Mouse (Mus musculus) layer of hippocampus, adult 18-20 months (tissue): ENCODE measurements at regions not wholly inside any gene's neighbourhood (a gene's known extent, or its start where the extent isn't known, plus 50 kb on each side); places are given as distances from the start of the nearest gene placed in this dataset.

ENCODE experiments used
- DNase-seq, 2 experiments: peaks; one replicate each; pipeline ENCODE4 v3.0.0; 2022; ENCODE audit warnings: low spot score in 2 of 2

DNA sequence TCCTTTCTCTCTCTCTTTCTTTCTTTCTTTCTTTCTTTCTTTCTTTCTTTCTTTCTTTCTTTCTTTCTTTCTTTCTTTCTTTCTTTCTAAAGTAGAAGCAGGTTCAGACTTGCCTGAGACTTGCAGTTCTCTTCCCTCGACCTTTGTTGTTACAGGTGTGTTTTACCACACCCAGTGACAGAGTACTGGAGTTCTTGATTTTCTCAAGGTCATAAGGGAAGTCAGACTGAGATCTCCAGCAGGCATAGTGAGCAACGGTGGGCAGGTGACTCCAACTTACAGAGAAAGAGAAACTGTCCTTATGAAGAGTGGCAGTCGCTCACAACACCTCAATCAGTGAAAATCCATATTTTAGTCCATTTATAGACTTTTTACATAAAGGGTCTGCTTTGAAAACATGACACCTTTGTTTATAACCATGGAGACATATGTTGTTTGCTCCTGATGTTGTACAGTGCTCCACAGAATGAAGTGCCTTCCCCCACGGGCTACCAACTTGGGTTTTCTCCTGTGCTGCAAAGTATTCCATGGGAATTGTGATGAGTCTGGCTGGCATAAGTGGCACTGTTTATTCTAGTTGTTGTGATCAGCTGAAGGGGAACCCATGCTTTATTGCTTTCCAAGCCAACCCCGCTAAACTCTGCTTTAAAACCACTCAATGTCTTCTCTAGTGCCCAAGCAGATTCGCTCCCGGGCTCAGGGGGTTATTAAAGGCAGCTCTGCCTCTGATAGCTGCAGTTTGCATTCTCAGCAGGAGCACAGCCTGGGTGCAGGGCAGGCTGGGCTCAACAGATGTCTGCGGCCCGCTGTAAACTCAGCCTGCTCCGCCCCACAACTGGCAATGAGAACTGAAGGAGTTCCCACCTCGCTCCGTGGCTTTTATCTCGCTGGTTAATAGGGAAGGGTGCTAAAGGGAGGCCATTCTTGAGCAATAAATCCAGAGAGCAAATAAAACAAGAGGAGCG lies 132.6 kb upstream of the Jade1 start:
- no peak for DNase-seq

GRCm38 (mm10) chr3:41413771-41414170 lies 141.8 kb upstream of the Jade1 start:
- no peak for DNase-seq

DNA sequence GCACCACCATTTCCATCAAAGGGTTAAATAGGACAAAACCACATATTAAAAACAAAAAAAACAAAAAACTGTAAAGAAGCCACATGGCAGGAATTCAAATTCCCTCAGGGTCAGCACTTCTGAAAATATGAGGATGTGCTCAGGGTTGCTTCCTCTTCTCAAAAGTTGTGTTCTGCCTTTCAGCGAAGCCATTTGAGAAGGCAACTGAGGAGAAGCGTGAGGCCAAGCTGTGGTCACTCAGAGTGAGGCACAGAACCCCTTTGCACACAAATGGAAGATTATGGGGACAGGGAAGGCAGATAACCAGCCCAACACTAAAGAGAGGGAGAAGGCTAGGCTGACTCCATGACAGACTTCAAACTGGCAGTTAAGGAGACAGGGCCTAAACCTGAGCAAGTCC lies 142.8 kb upstream of the Jade1 start:
- no peak for DNase-seq

DNA sequence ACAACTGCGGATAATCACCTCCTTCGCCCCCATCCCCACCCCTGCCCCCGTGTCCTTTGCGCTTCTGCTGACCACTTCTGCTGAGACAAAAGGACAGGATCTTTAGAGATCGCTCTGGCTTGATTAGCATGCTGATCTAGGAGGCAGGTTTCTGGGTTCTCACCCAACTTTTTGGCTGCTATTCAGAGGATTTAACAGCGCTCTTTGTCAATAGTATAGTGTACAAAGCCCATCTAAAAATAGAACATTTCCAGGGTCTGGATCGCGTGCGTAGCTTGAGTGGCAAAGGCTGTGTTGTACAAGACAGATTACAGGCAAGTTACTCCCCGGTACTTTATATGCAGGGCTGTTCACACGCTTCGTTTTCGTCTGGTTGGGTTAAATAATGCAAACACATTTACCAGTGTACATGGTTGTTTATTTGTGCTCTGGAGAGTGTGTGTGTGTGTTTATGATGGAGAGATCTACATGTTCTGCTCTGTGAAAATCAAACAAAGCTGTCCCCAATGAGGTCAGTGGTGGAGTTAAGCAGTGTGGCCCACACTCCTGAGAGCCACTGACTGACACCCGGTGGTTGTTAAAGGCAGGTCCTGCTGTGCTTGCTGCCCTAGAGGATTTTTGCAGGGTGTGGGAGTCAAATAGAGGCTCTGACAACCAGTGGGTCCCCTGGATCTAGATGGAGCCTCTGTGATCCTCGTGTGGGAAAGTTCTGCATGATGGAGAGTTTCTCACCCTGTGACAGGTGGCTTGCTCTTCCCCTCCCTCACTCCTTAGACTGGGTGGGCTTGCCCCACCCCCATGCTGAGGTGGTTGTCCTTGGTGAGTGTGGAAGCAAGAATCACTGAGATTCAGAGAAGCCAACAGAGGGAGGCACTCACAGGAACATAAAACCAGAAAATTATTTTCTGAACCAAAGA lies 146.5 kb upstream of the Jade1 start:
- DNase-seq = peak in 1 of 2 experiments; percentile 7

GRCm38 (mm10) chr3:41408423-41408820 lies 147.1 kb upstream of the Jade1 start:
- DNase-seq = peak; percentile 13 to 49

GRCm38 (mm10) chr3:41407988-41408387 lies 147.5 kb upstream of the Jade1 start:
- DNase-seq = no peak

DNA sequence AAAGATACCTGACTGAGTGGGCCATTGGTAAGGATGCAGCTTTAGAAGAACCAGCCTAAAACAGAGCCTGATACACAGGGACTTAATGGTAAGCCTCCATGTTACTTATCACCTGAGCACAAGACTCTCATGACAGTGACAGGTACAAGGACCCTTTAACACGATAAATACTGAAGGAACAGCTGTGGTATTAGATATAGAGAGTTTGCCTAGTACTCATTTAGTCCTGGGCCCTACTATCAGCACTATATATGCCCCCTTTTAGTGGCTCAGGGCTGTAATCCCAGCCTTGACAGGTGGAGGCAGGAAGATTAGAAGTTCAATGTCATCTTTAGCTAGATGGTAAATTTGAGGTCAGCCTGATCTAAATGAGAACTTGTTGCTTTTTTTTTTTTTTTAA lies 148.0 kb upstream of the Jade1 start:
- DNase-seq = no peak

DNA sequence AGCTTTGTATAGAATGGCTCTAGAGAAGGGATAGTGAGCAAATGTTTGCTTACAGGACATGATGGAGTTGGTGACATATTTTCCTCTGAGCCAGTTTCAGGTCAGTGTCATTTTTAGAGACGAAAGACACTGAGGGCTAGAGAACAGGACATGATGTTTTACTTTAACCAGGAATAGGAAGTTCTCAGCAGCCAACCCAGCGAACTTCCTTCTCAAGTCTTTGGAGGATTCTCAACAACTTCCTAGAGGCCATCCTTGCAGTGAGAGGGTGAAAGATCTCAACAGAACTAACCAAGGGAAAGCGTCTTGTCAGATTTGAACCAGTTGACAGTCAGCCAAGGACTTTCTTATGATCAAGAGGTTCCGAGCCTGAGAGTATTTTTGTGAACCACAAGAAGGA lies 153.7 kb upstream of the Jade1 start:
- DNase-seq = no peak

DNA sequence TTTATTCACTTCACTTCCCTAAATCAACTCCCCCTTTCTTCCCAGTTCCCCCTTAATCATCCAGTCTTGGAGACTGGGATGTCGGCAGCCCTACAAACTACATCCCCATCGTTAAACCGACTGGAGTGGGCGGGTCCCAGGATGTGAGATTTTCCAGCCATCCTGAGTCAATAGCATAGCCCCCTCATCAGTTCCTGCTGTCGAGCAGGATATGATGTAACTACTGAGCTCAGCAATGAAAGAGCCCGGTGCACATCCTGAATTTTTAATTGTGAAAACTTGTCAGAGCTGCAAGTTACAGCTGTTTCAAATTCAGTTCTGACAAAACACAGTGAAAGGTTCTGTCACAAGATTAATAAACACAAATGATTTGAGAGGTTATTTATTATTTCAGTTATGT lies 165.7 kb upstream of the Jade1 start:
- no peak for DNase-seq

DNA sequence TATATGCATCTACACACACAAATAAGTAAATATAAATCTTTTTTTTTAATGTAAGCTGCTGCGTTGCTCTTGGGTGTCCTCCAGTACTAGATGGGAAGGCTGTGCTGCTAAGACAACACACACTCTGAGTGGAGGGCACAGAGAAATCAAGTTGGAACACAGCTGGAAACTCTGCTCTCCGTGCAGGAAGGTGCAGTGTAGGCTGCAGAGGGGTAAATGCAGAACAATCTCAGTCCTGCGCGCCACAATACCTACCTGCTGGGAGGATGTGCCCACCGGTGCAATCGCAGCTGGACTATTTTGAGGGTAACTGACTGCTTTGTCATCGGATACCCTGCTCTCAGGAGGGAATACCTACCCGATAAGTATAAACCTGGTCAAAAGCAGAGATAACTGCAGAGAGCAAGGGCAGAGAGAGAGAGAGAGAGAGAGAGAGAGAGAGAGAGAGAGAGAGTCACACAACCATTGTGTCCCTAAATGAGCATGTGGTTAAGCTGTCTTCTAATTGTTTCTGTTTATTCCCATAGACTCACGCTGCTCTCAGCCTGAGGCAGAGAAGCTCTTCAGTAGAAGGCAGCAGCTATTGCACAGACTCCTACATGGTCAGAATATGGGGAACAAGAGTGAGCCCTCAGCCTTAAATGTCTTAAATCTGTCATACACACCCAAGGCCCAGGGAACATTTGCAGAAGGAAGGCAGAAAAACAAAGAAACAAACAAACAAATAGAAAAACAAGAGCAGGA lies 167.9 kb upstream of the Jade1 start:
- no peak for DNase-seq

- no peak for DNase-seq
These were observed 169.2 kb upstream of the Jade1 start for GRCm38 (mm10) chr3:41386299-41386698.

- no peak for DNase-seq
These were observed 171.1 kb upstream of the Jade1 start for GRCm38 (mm10) chr3:41384410-41384809.

DNA sequence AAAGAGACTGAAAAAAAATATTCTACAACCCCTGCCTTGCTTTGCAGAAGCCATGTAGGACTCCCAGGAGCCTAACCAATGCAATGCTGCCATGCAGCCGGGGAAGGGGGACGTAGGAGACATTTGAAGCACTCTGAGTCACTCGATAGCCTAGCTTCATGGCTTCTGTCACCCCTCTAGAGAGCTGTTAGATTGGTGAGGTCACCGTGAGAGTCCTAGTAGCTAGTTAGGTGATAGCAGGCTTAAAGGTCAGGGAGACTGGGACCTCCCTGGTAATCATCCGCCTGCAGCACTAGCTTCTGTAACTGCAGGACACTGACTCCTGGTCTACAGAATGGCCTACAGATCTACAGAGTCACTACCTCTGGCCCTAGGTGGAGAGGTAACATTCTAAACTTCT lies 177.0 kb upstream of the Jade1 start:
- no peak for DNase-seq

- DNase-seq = peak; percentile 13 to 53
These were observed 177.6 kb upstream of the Jade1 start for GRCm38 (mm10) chr3:41377826-41378406.

- peak in 1 of 2 experiments; percentile 18 for DNase-seq
These were observed 178.5 kb upstream of the Jade1 start for GRCm38 (mm10) chr3:41376848-41377582.

DNA sequence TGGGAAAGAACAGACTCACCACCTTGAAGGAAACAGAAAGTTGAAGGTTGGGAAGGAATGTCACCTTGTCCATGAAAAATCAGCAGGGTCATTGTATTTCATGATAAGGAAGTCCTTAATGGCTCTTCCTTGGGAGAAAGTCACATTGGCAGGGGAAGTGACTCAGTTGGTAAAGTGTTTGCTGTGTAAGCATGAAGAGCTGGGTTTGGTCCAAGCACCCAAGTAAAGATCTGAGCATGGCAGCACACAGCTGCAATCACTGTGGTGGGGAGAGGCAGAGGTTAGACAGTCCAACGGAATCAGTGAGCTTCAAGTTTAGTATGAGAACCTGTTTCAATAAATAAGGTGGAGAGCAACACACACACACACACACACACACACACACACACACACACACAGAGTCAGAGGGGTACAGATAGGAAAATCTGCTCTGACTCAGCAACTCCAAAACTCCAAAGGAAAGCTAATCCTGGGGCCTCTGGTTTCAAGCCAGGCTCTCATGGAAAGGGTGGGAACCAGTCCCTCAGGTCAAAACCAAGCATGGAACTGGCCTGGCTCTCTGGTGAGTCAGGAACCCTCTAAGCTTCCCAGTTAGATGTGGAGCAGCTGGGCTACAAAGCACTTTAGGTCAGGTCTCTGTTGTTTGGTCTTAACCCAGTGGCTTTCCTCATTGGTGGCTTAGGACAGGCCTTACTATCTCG lies 180.2 kb upstream of the Jade1 start:
- no peak for DNase-seq

- no peak for DNase-seq
These were observed 182.3 kb upstream of the Jade1 start for GRCm38 (mm10) chr3:41373198-41373597.

- no peak for DNase-seq
These were observed 187.0 kb upstream of the Jade1 start for GRCm38 (mm10) chr3:41368351-41369101.

DNA sequence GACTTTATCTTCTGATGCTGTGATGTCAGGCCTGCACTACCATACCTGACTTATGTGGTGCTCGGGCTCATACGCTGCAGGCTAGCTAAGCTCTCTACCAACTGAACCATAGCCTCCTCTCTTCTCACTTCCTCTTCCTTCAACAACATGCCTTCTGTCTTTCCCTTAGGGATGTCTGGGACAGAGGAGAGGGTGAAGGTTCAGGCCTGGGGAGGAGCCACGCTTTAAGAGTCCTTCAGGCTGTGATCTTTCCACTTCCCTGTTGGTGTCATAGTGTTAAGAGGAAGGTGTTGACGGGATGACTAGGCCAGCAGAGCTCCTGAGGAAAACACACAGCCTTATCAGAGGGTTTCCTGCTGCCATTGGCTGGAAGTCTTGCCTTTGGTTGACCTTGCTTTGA lies 188.8 kb upstream of the Jade1 start:
- no peak for DNase-seq
